Mouse (Mus musculus): Measurements from ENCODE around the gene Sowaha. TPM values are rescaled to one million over a fixed set of nuclear protein-coding genes. Genes with fewer than 3 reads are reported as not detected.
A peak's percentile ranks its signal among the peaks of the same experiment; 100 is the strongest.

Sowaha gene
- total and polyA plus RNA-seq, 2 experiments from 2014 or later, result 0.08 TPM; not detected in 1

GRCm38 (mm10) chr11:53503738-53504137, 23.7 kb upstream of the Sowaha start:
- 0 out of 2 replicates have a peak, but pooled peaks cover 6% of the 10 kb centered on the region for H3K4me1 ChIP-seq (ENCODE audit: control insufficient read depth, insufficient read depth)
- H3K4me3 ChIP-seq (ENCODE audit: low read depth, low read length), result no peak overlapping the region
- no peaks in the 10 kb centered on the region for H3K27me3 ChIP-seq (ENCODE audit: control insufficient read depth, insufficient read depth, low read length)
- H3K9ac ChIP-seq (replicated peaks; ENCODE audit: low read depth, low read length), result no peak overlapping the region
- H3K4me2 ChIP-seq (ENCODE audit: low read depth, low read length), result no peak overlapping the region
- H3K36me3 ChIP-seq (replicated peaks; ENCODE audit: control insufficient read depth, insufficient read depth, low read length), result no peaks in the 10 kb centered on the region
- TF ChIP-seq CTCF (IDR thresholded peaks at IDR 0.05; ENCODE audit: low read depth) (no peak), EP300 (IDR thresholded peaks at IDR 0.05; ENCODE audit: low read depth) (no peak)
- no peak overlapping the region for H3K27ac ChIP-seq (ENCODE audit: low read depth)
- DNase-seq (ENCODE audit: low spot score) (no peak), ATAC-seq (ENCODE audit: insufficient read depth, low read depth) (no peak)
- no peaks in the 10 kb centered on the region for H3K9me3 ChIP-seq (replicated peaks; ENCODE audit: control insufficient read depth, low read length)
- 54% methylated on average over 5 of the region's 5 CpGs for WGBS

- no peak overlapping the region for H3K9ac ChIP-seq (replicated peaks; ENCODE audit: low read depth, low read length)
- H3K4me2 ChIP-seq (ENCODE audit: low read depth, low read length), result no peak overlapping the region
- TF ChIP-seq EP300 (IDR thresholded peaks at IDR 0.05; ENCODE audit: low read depth), result no peak
- peak; percentile 15; the same call in 1 of the 2 replicates for TF ChIP-seq CTCF (IDR thresholded peaks at IDR 0.05; ENCODE audit: low read depth)
- H3K4me1 ChIP-seq (ENCODE audit: control insufficient read depth, insufficient read depth), result 0 out of 2 replicates have a peak, but pooled peaks cover 6% of the 10 kb centered on the region
- H3K9me3 ChIP-seq (replicated peaks; ENCODE audit: control insufficient read depth, low read length), result no peaks in the 10 kb centered on the region
- H3K4me3 ChIP-seq (ENCODE audit: low read depth, low read length), result no peak overlapping the region
- H3K27me3 ChIP-seq (ENCODE audit: control insufficient read depth, insufficient read depth, low read length), result no peaks in the 10 kb centered on the region
- H3K27ac ChIP-seq (ENCODE audit: low read depth), result no peak overlapping the region
- no peak for DNase-seq (ENCODE audit: low spot score)
- WGBS, result 61% methylated on average over 8 of the region's 8 CpGs
- no peaks in the 10 kb centered on the region for H3K36me3 ChIP-seq (replicated peaks; ENCODE audit: control insufficient read depth, insufficient read depth, low read length)
- ATAC-seq (ENCODE audit: insufficient read depth, low read depth), result no peak
Measured at GRCm38 (mm10) chr11:53502039-53502765, 22.1 kb upstream of the Sowaha start.

- no peak overlapping the region for H3K9ac ChIP-seq (replicated peaks; ENCODE audit: low read depth, low read length)
- H3K9me3 ChIP-seq (replicated peaks; ENCODE audit: control insufficient read depth, low read length), result no peaks in the 10 kb centered on the region
- H3K27me3 ChIP-seq (ENCODE audit: control insufficient read depth, insufficient read depth, low read length), result no peaks in the 10 kb centered on the region
- 0 out of 2 replicates have a peak, but pooled peaks cover 6% of the 10 kb centered on the region for H3K4me1 ChIP-seq (ENCODE audit: control insufficient read depth, insufficient read depth)
- WGBS, result 9% methylated on average over 11 of the region's 11 CpGs
- no peaks in the 10 kb centered on the region for H3K36me3 ChIP-seq (replicated peaks; ENCODE audit: control insufficient read depth, insufficient read depth, low read length)
- no peak overlapping the region for H3K4me3 ChIP-seq (ENCODE audit: low read depth, low read length)
- no peak for DNase-seq (ENCODE audit: low spot score)
- TF ChIP-seq EP300 (IDR thresholded peaks at IDR 0.05; ENCODE audit: low read depth), result no peak
- no peak for TF ChIP-seq CTCF (IDR thresholded peaks at IDR 0.05; ENCODE audit: low read depth)
- H3K27ac ChIP-seq (ENCODE audit: low read depth), result no peak overlapping the region
- 0 out of 2 replicates have a peak, but pooled peaks have one; percentile 33 for ATAC-seq (ENCODE audit: insufficient read depth, low read depth)
- no peak overlapping the region; the same call in 1 of the 2 replicates for H3K4me2 ChIP-seq (ENCODE audit: low read depth, low read length)
Measured at GRCm38 (mm10) chr11:53500569-53500968, 20.5 kb upstream of the Sowaha start.

DNA sequence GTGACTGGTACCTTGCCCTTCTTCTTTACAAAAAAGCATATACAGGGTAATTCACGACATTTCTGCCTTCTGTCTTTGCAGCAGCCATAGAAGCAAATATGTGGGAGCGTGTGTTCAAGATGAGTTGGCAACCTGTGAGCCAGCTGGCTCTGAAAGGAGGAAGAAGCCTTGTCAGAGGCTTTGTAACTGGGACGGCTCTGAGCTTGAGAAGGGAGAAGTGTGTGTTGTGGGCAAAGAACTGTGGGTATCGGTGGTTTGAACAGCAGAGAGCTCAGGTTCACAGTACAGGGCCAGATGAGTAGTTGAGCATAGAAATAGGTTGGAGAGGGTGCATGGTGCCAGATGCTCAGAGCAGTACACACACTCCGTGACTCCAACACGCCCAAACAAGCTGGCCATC, 16.9 kb upstream of the Sowaha start:
- H3K36me3 ChIP-seq (replicated peaks; ENCODE audit: control insufficient read depth, insufficient read depth, low read length), result no peaks in the 10 kb centered on the region
- no peak overlapping the region for H3K4me2 ChIP-seq (ENCODE audit: low read depth, low read length)
- H3K27me3 ChIP-seq (ENCODE audit: control insufficient read depth, insufficient read depth, low read length), result no peaks in the 10 kb centered on the region
- H3K4me1 ChIP-seq (ENCODE audit: control insufficient read depth, insufficient read depth), result 0 out of 2 replicates have a peak, but pooled peaks cover 6% of the 10 kb centered on the region
- no peak overlapping the region for H3K4me3 ChIP-seq (ENCODE audit: low read depth, low read length)
- 76% methylated on average over 6 of the region's 6 CpGs for WGBS
- no peak for ATAC-seq (ENCODE audit: insufficient read depth, low read depth)
- H3K9ac ChIP-seq (replicated peaks; ENCODE audit: low read depth, low read length), result no peak overlapping the region
- DNase-seq (ENCODE audit: low spot score), result no peak
- no peaks in the 10 kb centered on the region for H3K9me3 ChIP-seq (replicated peaks; ENCODE audit: control insufficient read depth, low read length)
- no peak for TF ChIP-seq EP300 (IDR thresholded peaks at IDR 0.05; ENCODE audit: low read depth)
- TF ChIP-seq CTCF (IDR thresholded peaks at IDR 0.05; ENCODE audit: low read depth), result no peak
- H3K27ac ChIP-seq (ENCODE audit: low read depth), result no peak overlapping the region

DNA sequence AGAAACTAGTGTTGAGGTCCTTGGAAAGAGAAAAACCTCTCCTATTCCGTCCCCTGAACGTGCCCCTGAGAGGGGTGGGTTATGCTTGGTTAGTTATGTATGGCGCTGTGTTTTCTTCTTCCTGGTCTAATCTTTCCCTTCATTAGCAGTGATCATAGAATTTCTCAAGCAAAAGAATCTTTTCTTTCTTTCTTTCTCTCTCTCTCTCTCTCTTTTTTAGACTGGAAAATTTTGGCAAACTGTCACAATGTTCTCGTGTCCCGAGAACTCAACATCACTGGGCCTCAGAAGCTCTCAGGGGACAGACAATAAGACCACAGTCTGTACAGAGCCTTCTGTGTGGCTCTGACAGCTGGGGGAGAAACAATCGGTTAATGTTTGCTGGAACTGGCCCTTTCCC, 15.3 kb upstream of the Sowaha start:
- H3K4me1 ChIP-seq (ENCODE audit: control insufficient read depth, insufficient read depth), result no peaks in the 10 kb centered on the region
- no peaks in the 10 kb centered on the region for H3K36me3 ChIP-seq (replicated peaks; ENCODE audit: control insufficient read depth, insufficient read depth, low read length)
- DNase-seq (ENCODE audit: low spot score) (no peak), ATAC-seq (ENCODE audit: insufficient read depth, low read depth) (no peak)
- 64% methylated on average over 6 of the region's 6 CpGs for WGBS
- TF ChIP-seq EP300 (IDR thresholded peaks at IDR 0.05; ENCODE audit: low read depth) (no peak), CTCF (IDR thresholded peaks at IDR 0.05; ENCODE audit: low read depth) (no peak)
- no peak overlapping the region for H3K4me2 ChIP-seq (ENCODE audit: low read depth, low read length)
- no peak overlapping the region for H3K9ac ChIP-seq (replicated peaks; ENCODE audit: low read depth, low read length)
- H3K9me3 ChIP-seq (replicated peaks; ENCODE audit: control insufficient read depth, low read length), result no peaks in the 10 kb centered on the region
- H3K27me3 ChIP-seq (ENCODE audit: control insufficient read depth, insufficient read depth, low read length), result no peaks in the 10 kb centered on the region
- peak overlapping the region; percentile 17; the same call in 1 of the 2 replicates for H3K27ac ChIP-seq (ENCODE audit: low read depth)
- no peak overlapping the region for H3K4me3 ChIP-seq (ENCODE audit: low read depth, low read length)

Measured in heart, postnatal 0 days (tissue).